ENCODE assay signal across 8 mouse cellular contexts in genomic region chr4:129136189-129136578, GRCm38 (mm10). TPM values are rescaled to one million over a fixed set of nuclear protein-coding genes. Genes with fewer than 3 reads are reported as not detected.
DNase-seq lines count a peak whose midpoint lies in the region; ATAC-seq and TF ChIP-seq lines count a peak whose summit lies in the region.

No protein-coding gene starts in this region.

- no peaks in the 10 kb centered on the region for H3K27me3 ChIP-seq in testis, adult 2 months (ENCODE audit: control insufficient read depth, insufficient read depth, low read length)
- H3K27me3 ChIP-seq in liver, embryonic 13.5 days = peaks cover 77% of the 10 kb centered on the region

- TF ChIP-seq POLR2A in testis, adult 2 months (IDR thresholded peaks at IDR 0.05; ENCODE audit: control insufficient read depth, low read depth, low read length) = no peak

- no peak overlapping the region for H3K27ac ChIP-seq in gastrocnemius, adult 2 months
- 0 out of 2 replicates have a peak overlapping the region, but pooled peaks have one; percentile 19 for H3K27ac ChIP-seq in testis, adult 2 months (ENCODE audit: control insufficient read depth, insufficient read depth, low read depth, low read length)
- H3K27ac ChIP-seq in liver, embryonic 13.5 days = no peak overlapping the region

- intact Hi-C loops in gastrocnemius, adult 2 months (cut with DNase I) = no loop called here

- peak overlapping the region; percentile 51; the same call in 1 of the 2 replicates for H3K9ac ChIP-seq in liver, embryonic 13.5 days

- peak overlapping the region; percentile 79 for H3K4me3 ChIP-seq in gastrocnemius, adult 2 months
- peak overlapping the region; percentile 52 for H3K4me3 ChIP-seq in testis, adult 2 months (ENCODE audit: control insufficient read depth, low read depth, low read length)
- H3K4me3 ChIP-seq in liver, embryonic 13.5 days (replicated peaks) = peak overlapping the region; percentile 57

- no peak for DNase-seq in gastrocnemius, adult 2 months
- no peak for DNase-seq in gastrocnemius, postnatal 10 days
- no peak for DNase-seq in testis, postnatal 14 days (ENCODE audit: low spot score)
- no peak for DNase-seq in liver, embryonic 13.5 days
- DNase-seq in adrenal gland, postnatal 10 days = no peak
- DNase-seq in thymus, postnatal 36 days = no peak
- DNase-seq in layer of hippocampus, adult 11-12 months (ENCODE audit: low spot score) = no peak

- no peaks in the 10 kb centered on the region for H3K9me3 ChIP-seq in liver, embryonic 13.5 days (replicated peaks)

- ATAC-seq in liver, embryonic 13.5 days (ENCODE audit: low read depth) = no peak

- peak overlapping the region; percentile 74 for H3K4me2 ChIP-seq in liver, embryonic 13.5 days

- no peak for TF ChIP-seq CTCF in gastrocnemius, adult 2 months (IDR thresholded peaks at IDR 0.05)
- no peak for TF ChIP-seq CTCF in testis, adult 2 months (IDR thresholded peaks at IDR 0.05; ENCODE audit: control insufficient read depth, insufficient read depth, insufficient replicate concordance, low read depth, low read length)

- peaks cover 8% of the 10 kb centered on the region for H3K4me1 ChIP-seq in testis, adult 2 months (ENCODE audit: control insufficient read depth, insufficient read depth, low read length)
- peaks cover 57% of the 10 kb centered on the region for H3K4me1 ChIP-seq in liver, embryonic 13.5 days (replicated peaks)

- no peaks in the 10 kb centered on the region for H3K36me3 ChIP-seq in testis, adult 2 months (ENCODE audit: control insufficient read depth, insufficient read depth, low read length)
- H3K36me3 ChIP-seq in liver, embryonic 13.5 days = no peaks in the 10 kb centered on the region

- WGBS in liver, embryonic 13.5 days (ENCODE audit: insufficient replicate concordance) = 26% methylated on average over 9 of the region's 9 CpGs

RNA-seq across cellular contexts. Expression of gene Fndc5, which starts 0.6 kb away (rescaled TPM):
- total RNA-seq in gastrocnemius, adult 2 months (2021) = 100 to 1,000 TPM in 1 of 2 experiments, 10 to 100 TPM in 1; 52.1 to 132 TPM
- total RNA-seq in gastrocnemius, postnatal 10 days (2021) = 10 to 100 TPM; 33.6 to 37.4 TPM
- 9.1 and 11.0 TPM in 2 replicates for polyA plus RNA-seq in testis, adult 2 months (2012; rRNA removed)
- 1.1 TPM in 2 replicates for polyA plus RNA-seq in liver, embryonic 13.5 days (2015; fragmentation: Nextera tagmentation; extraction: Ambion mirVana)
- total RNA-seq in adrenal gland, postnatal 10 days (2021) = 10 to 100 TPM; 19.5 to 34.9 TPM

RNA-seq across cellular contexts. Expression of gene Hpca, which starts 14.3 kb away (rescaled TPM):
- not detected for total RNA-seq in gastrocnemius, adult 2 months (2021)
- total RNA-seq in gastrocnemius, postnatal 10 days (2021) = 1 to 10 TPM in 1 of 2 experiments, under 1 TPM in 1; 0.68 to 1.1 TPM
- polyA plus RNA-seq in testis, adult 2 months (2012; rRNA removed) = 9.3 and 10.2 TPM in 2 replicates
- polyA plus RNA-seq in liver, embryonic 13.5 days (2015; fragmentation: Nextera tagmentation; extraction: Ambion mirVana) = 0.92 and 1.2 TPM in 2 replicates
- total RNA-seq in adrenal gland, postnatal 10 days (2021) = 1 to 10 TPM; 3.6 to 7.8 TPM

RNA-seq across cellular contexts. Expression of gene Tmem54, which starts 30.8 kb away (rescaled TPM):
- not detected for total RNA-seq in gastrocnemius, adult 2 months (2021)
- total RNA-seq in gastrocnemius, postnatal 10 days (2021) = not detected
- 0.42 and 2.4 TPM in 2 replicates for polyA plus RNA-seq in testis, adult 2 months (2012; rRNA removed)
- 1.9 and 2.1 TPM in 2 replicates for polyA plus RNA-seq in liver, embryonic 13.5 days (2015; fragmentation: Nextera tagmentation; extraction: Ambion mirVana)
- not detected for total RNA-seq in adrenal gland, postnatal 10 days (2021)

RNA-seq across cellular contexts. Expression of gene S100pbp, which starts 53.3 kb away (rescaled TPM):
- 1 to 10 TPM; 4.7 to 4.9 TPM for total RNA-seq in gastrocnemius, adult 2 months (2021)
- total RNA-seq in gastrocnemius, postnatal 10 days (2021) = 10 to 100 TPM in 1 of 2 experiments, 1 to 10 TPM in 1; 8.3 to 13.3 TPM
- polyA plus RNA-seq in testis, adult 2 months (2012; rRNA removed) = 26.8 and 34.6 TPM in 2 replicates
- polyA plus RNA-seq in liver, embryonic 13.5 days (2015; fragmentation: Nextera tagmentation; extraction: Ambion mirVana) = 5.8 and 7.4 TPM in 2 replicates
- 10 to 100 TPM; 26.9 to 29.6 TPM for total RNA-seq in adrenal gland, postnatal 10 days (2021)

RNA-seq across cellular contexts. Expression of gene Yars, which starts 53.4 kb away (rescaled TPM):
- 10 to 100 TPM; 39.8 to 43.0 TPM for total RNA-seq in gastrocnemius, adult 2 months (2021)
- 10 to 100 TPM; 35.5 to 48.5 TPM for total RNA-seq in gastrocnemius, postnatal 10 days (2021)
- polyA plus RNA-seq in testis, adult 2 months (2012; rRNA removed) = 9.5 and 11.9 TPM in 2 replicates
- 69.9 and 78.8 TPM in 2 replicates for polyA plus RNA-seq in liver, embryonic 13.5 days (2015; fragmentation: Nextera tagmentation; extraction: Ambion mirVana)
- total RNA-seq in adrenal gland, postnatal 10 days (2021) = 10 to 100 TPM; 63.8 to 68.1 TPM
